Mouse (Mus musculus): ENCODE measurements at regions not wholly inside any gene's neighbourhood (a gene's known extent, or its start where the extent isn't known, plus 50 kb on each side); places are given as distances from the start of the nearest gene placed in this dataset.

- no peak for DNase-seq
Observed at GRCm38 (mm10) chr3:61466641-61467040, 100.9 kb upstream of the B430305J03Rik start.

- DNase-seq: no peak
Observed at GRCm38 (mm10) chr3:61460076-61460475, 94.3 kb upstream of the B430305J03Rik start.

DNA sequence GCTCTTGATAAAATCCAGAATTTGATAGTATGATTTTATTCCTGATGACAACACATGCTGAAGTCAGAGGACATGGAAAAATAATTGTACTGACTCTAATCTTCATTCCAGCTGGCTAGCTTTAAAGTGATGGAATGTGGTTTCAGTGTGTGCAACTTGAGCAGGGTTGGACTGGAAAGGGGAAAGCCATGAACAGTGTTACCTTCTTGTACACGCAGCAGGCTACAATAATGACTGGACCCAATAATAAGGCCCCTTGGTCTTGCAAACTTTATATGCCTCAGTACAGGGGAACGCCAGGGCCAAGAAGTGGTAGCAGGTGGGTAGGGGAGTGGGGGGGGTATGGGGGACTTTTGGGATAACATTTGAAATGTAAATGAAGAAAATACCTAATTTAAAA is 90.8 kb upstream of the B430305J03Rik start:
- no peak for DNase-seq

DNA sequence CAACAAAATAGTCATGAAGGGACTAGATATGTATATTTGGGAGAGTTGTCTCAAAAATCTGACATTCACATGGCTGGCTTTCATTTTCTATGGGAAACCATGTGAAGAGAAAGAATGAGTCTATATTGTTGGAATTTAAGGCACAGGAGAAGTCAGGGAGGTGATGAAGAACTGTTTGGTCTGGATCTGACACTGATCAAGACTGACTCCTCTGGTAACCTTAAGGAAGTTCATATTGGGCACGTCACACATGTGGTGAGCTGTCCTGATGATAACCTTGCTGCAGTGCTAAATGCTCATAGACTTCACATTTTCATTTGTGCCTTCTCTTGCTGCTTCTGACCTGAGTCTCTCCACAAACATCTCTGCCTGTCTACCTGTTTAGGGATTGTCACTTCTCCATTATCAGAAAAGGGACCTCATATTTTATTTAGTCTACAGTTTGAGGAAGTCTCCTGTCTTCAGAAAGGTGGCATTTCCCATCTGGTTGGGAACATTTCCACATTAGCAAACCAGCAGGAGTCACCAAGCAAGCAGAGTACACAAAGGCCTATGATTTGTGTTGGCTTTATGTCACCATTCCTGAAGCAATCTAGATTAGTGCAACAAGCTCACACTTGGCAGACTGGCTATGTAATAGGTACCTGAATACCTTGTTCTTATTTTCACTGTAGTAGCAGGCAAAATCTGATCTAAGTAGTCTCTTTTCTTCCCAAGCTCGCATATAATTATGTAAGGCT is 76.4 kb upstream of the B430305J03Rik start:
- DNase-seq: no peak

DNA sequence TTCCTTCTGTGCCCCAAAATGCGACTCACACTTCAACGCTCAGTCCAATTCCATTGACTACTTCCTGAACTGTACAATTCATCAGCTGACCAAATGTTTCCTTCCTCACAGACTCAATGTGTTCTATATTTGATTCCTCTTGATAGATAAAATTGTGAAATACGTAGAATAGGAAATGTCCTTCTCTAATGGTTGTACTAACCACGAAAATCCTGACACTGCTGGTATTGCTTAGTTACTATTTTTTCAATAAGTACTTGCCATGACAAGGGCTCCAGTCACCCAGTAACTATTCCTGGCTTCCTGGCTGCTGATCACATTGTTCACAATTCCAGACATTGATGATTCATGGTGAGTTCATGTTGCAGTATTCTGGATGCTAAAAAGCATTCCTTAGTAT is 75.7 kb upstream of the B430305J03Rik start:
- DNase-seq: no peak

GRCm38 (mm10) chr3:61428713-61429112 is 63.0 kb upstream of the B430305J03Rik start:
- no peak for DNase-seq

- DNase-seq: no peak
Observed at GRCm38 (mm10) chr3:61423945-61424344, 58.2 kb upstream of the B430305J03Rik start.

- no peak for DNase-seq
Observed at GRCm38 (mm10) chr3:61419706-61420105, 54.0 kb upstream of the B430305J03Rik start.

DNA sequence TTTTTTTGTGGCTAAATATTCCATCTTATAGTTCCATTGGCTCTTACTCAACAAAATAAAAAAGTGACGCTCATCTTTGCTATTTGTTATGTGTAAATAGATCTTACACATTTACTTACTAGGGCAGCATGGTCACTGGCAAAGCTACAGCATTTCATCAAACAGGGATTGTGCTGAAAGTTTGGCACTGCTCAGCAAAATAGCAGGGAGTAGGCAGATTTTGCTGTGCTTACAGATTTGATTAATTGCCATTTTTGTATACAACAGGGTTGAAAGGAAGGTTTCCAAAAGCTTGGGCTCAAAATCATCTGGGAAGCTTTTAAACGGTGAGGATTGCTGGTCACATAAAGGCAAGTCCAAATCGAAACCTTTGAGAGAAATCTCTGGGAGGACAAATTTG is 52.3 kb upstream of the B430305J03Rik start:
- no peak for DNase-seq
